In genomic region chr5:125411972-125412530, GRCm38 (mm10) we compare ENCODE assay signal across 8 mouse cellular contexts. TPM values are rescaled to one million over a fixed set of nuclear protein-coding genes. Genes with fewer than 3 reads are reported as not detected.
DNase-seq lines count a peak whose midpoint lies in the region; ATAC-seq and TF ChIP-seq lines count a peak whose summit lies in the region.
"Had no signal": no experiment of that assay in that cellular context is flagged by ENCODE, and none has a peak within 500 bp of the region (broad histone marks: within the 10 kb centered on the region; RNA-seq: fewer than 3 reads in every experiment).

No protein-coding gene starts in this region.

- no peaks in the 10 kb centered on the region for H3K9me3 ChIP-seq in intestine, postnatal 0 days (ENCODE audit: control insufficient read depth)
- no peaks in the 10 kb centered on the region for H3K9me3 ChIP-seq in intestine, embryonic 15.5 days
- no peaks in the 10 kb centered on the region for H3K9me3 ChIP-seq in E14TG2a.4 (ENCODE audit: low read length)
- H3K9me3 ChIP-seq in limb, embryonic 10.5 days (replicated peaks), result no peaks in the 10 kb centered on the region
- H3K9me3 ChIP-seq: megakaryocyte, embryonic 14.5 days had no signal

- H3K36me3 ChIP-seq in intestine, postnatal 0 days (ENCODE audit: control insufficient read depth, insufficient read depth), result peaks cover 37% of the 10 kb centered on the region
- peaks cover 31% of the 10 kb centered on the region for H3K36me3 ChIP-seq in intestine, embryonic 15.5 days
- peaks cover 45% of the 10 kb centered on the region for H3K36me3 ChIP-seq in E14TG2a.4 (ENCODE audit: insufficient read depth, low read length)
- peaks cover 46% of the 10 kb centered on the region for H3K36me3 ChIP-seq in limb, embryonic 10.5 days

- no peaks in the 10 kb centered on the region for H3K27me3 ChIP-seq in intestine, postnatal 0 days (replicated peaks; ENCODE audit: control insufficient read depth, insufficient read depth, low read length)
- no peaks in the 10 kb centered on the region for H3K27me3 ChIP-seq in intestine, embryonic 15.5 days (replicated peaks)
- no peaks in the 10 kb centered on the region for H3K27me3 ChIP-seq in E14TG2a.4 (ENCODE audit: insufficient read depth, low read length)
- no peaks in the 10 kb centered on the region for H3K27me3 ChIP-seq in limb, embryonic 10.5 days (ENCODE audit: low read depth, poor library complexity, severe bottlenecking)
- H3K27me3 ChIP-seq: megakaryocyte, embryonic 14.5 days had no signal

- 65% methylated on average over 5 of the region's 5 CpGs for WGBS in intestine, postnatal 0 days
- WGBS in intestine, embryonic 15.5 days, result 67% methylated on average over 5 of the region's 5 CpGs
- 62% methylated on average over 5 of the region's 5 CpGs for WGBS in limb, embryonic 10.5 days

- TF ChIP-seq CTCF in intestine, postnatal 0 days (IDR thresholded peaks at IDR 0.05; ENCODE audit: low read depth), result peak; percentile 79
- peak; percentile 79 for TF ChIP-seq CTCF in E14TG2a.4 (conservative IDR thresholded peaks at IDR 0.05; ENCODE audit: low read length)
- peak; percentile 65 for TF ChIP-seq CTCF in gastrocnemius, adult 2 months (IDR thresholded peaks at IDR 0.05)

- no peaks in the 10 kb centered on the region for H3K4me1 ChIP-seq in intestine, postnatal 0 days (replicated peaks; ENCODE audit: control insufficient read depth, insufficient read depth, low read length)
- peaks cover 10% of the 10 kb centered on the region for H3K4me1 ChIP-seq in intestine, embryonic 15.5 days (replicated peaks)
- peaks cover 39% of the 10 kb centered on the region for H3K4me1 ChIP-seq in E14TG2a.4 (replicated peaks; ENCODE audit: low read depth, low read length)
- H3K4me1 ChIP-seq in limb, embryonic 10.5 days, result peaks cover 25% of the 10 kb centered on the region

- no peak for ATAC-seq in intestine, postnatal 0 days
- no peak for ATAC-seq in intestine, embryonic 15.5 days

- peak; percentile 76 for DNase-seq in adrenal gland, adult 2 months
- peak; percentile 72 for DNase-seq in gastrocnemius, adult 2 months
- peak; percentile 70 for DNase-seq in limb, embryonic 10.5 days (ENCODE audit: low spot score)
- DNase-seq in right cerebral cortex, postnatal 14 days, result peak; percentile 79

- H3K4me2 ChIP-seq in intestine, postnatal 0 days (replicated peaks; ENCODE audit: low read depth), result no peak overlapping the region
- no peak overlapping the region for H3K4me2 ChIP-seq in intestine, embryonic 15.5 days (replicated peaks)

- H3K27ac ChIP-seq in intestine, postnatal 0 days (ENCODE audit: low read depth, low read length), result no peak overlapping the region
- H3K27ac ChIP-seq in intestine, embryonic 15.5 days, result no peak overlapping the region
- no peak overlapping the region for H3K27ac ChIP-seq in gastrocnemius, adult 2 months
- H3K27ac ChIP-seq in limb, embryonic 10.5 days, result no peak overlapping the region

- no peak overlapping the region for H3K9ac ChIP-seq in intestine, postnatal 0 days (ENCODE audit: low read depth, low read length)
- no peak overlapping the region for H3K9ac ChIP-seq in intestine, embryonic 15.5 days

- no peak overlapping the region for H3K4me3 ChIP-seq in intestine, postnatal 0 days (ENCODE audit: low read depth, low read length)
- H3K4me3 ChIP-seq in intestine, embryonic 15.5 days (replicated peaks), result no peak overlapping the region
- no peak overlapping the region for H3K4me3 ChIP-seq in E14TG2a.4 (replicated peaks; ENCODE audit: low read length)
- no peak overlapping the region for H3K4me3 ChIP-seq in gastrocnemius, adult 2 months
- H3K4me3 ChIP-seq in limb, embryonic 10.5 days, result no peak overlapping the region
- H3K4me3 ChIP-seq: megakaryocyte, embryonic 14.5 days had no signal

- intact Hi-C loops in gastrocnemius, adult 2 months (cut with DNase I), result loop anchor here (5.0 kb wide), 2 partner anchors 50 to 65 kb away; partner anchors contain the start of gene Aacs

RNA-seq across cellular contexts. Expression of gene Dhx37, which starts 21.9 kb away (rescaled TPM):
- polyA plus RNA-seq in intestine, postnatal 0 days (2015; fragmentation: Nextera tagmentation; extraction: Ambion mirVana), result 2.5 and 3.2 TPM in 2 replicates
- 10.7 and 11.3 TPM in 2 replicates for polyA plus RNA-seq in intestine, embryonic 15.5 days (2015; fragmentation: Nextera tagmentation; extraction: Ambion mirVana)
- 10 to 100 TPM; 19.2 to 19.6 TPM for total RNA-seq in adrenal gland, adult 2 months (2021)
- 26.0 and 53.9 TPM in 2 replicates for polyA plus RNA-seq in adrenal gland, adult 2 months (2012; rRNA removed)
- total RNA-seq in gastrocnemius, adult 2 months (2021), result 1 to 10 TPM; 4.3 to 4.4 TPM
- polyA plus RNA-seq in limb, embryonic 10.5 days (2016; fragmentation: Nextera tagmentation; extraction: Ambion mirVana), result 23.5 and 25.5 TPM in 2 replicates

RNA-seq across cellular contexts. Expression of gene Ubc, which starts 22.0 kb away (rescaled TPM):
- 345 and 371 TPM in 2 replicates for polyA plus RNA-seq in intestine, postnatal 0 days (2015; fragmentation: Nextera tagmentation; extraction: Ambion mirVana)
- 875 and 888 TPM in 2 replicates for polyA plus RNA-seq in intestine, embryonic 15.5 days (2015; fragmentation: Nextera tagmentation; extraction: Ambion mirVana)
- total RNA-seq in adrenal gland, adult 2 months (2021), result 1,000 to 10,000 TPM; 1,333 to 2,925 TPM
- polyA plus RNA-seq in adrenal gland, adult 2 months (2012; rRNA removed), result 634 and 889 TPM in 2 replicates
- 1,000 to 10,000 TPM; 1,479 to 2,293 TPM for total RNA-seq in gastrocnemius, adult 2 months (2021)
- 856 and 992 TPM in 2 replicates for polyA plus RNA-seq in limb, embryonic 10.5 days (2016; fragmentation: Nextera tagmentation; extraction: Ambion mirVana)

RNA-seq across cellular contexts. Expression of gene Gm10382, which starts 22.9 kb away (rescaled TPM):
- 0.16 and 0.24 TPM in 2 replicates for polyA plus RNA-seq in intestine, postnatal 0 days (2015; fragmentation: Nextera tagmentation; extraction: Ambion mirVana)
- 0.23 and 0.40 TPM in 2 replicates for polyA plus RNA-seq in intestine, embryonic 15.5 days (2015; fragmentation: Nextera tagmentation; extraction: Ambion mirVana)
- total RNA-seq in adrenal gland, adult 2 months (2021), result under 1 TPM; 0.23 to 0.24 TPM
- polyA plus RNA-seq in adrenal gland, adult 2 months (2012; rRNA removed), result 0.26 and 0.50 TPM in 2 replicates
- not detected for total RNA-seq in gastrocnemius, adult 2 months (2021)
- 0.44 and 0.54 TPM in 2 replicates for polyA plus RNA-seq in limb, embryonic 10.5 days (2016; fragmentation: Nextera tagmentation; extraction: Ambion mirVana)

RNA-seq across cellular contexts. Expression of gene Bri3bp, which starts 29.3 kb away (rescaled TPM):
- polyA plus RNA-seq in intestine, postnatal 0 days (2015; fragmentation: Nextera tagmentation; extraction: Ambion mirVana), result 35.7 and 42.8 TPM in 2 replicates
- 59.6 and 60.4 TPM in 2 replicates for polyA plus RNA-seq in intestine, embryonic 15.5 days (2015; fragmentation: Nextera tagmentation; extraction: Ambion mirVana)
- 10 to 100 TPM; 25.3 to 28.7 TPM for total RNA-seq in adrenal gland, adult 2 months (2021)
- 11.0 and 22.1 TPM in 2 replicates for polyA plus RNA-seq in adrenal gland, adult 2 months (2012; rRNA removed)
- total RNA-seq in gastrocnemius, adult 2 months (2021), result 1 to 10 TPM; 2.5 to 3.9 TPM
- polyA plus RNA-seq in limb, embryonic 10.5 days (2016; fragmentation: Nextera tagmentation; extraction: Ambion mirVana), result 52.1 and 59.0 TPM in 2 replicates
